Mouse (Mus musculus) liver, embryonic 15.5 days (tissue): Measurements from ENCODE around the gene Ppm1b. TPM values are rescaled to one million over a fixed set of nuclear protein-coding genes. Genes with fewer than 3 reads are reported as not detected.
"Not testable (repeated sequence)": the region's sequence is repeated elsewhere in the genome, so short reads cannot be mapped to it uniquely, and the experiment has no call there.

Experiments
- ATAC-seq: fragments of 200-750 bp; cut with Nextera tagmentation; 2 replicates; pipeline ENCODE4 v1.8.0; 2017; ENCODE audit warnings: moderate number of reproducible peaks, mild to moderate bottlenecking, moderate library complexity; ENCODE audit not compliant: insufficient read depth
- H3K27ac ChIP-seq: fragments of 300-500 bp; sonication (generic); replicated peaks from 2 replicates; pipeline ENCODE4 v1.5.1; 2015; ENCODE audit warnings: mild to moderate bottlenecking, inconsistent platforms
- H3K27me3 ChIP-seq: fragments of 300-500 bp; sonication (generic); 2 replicates; pipeline ENCODE4 v1.6.1; 2015; ENCODE audit warnings: mild to moderate bottlenecking, inconsistent platforms
- H3K36me3 ChIP-seq: fragments of 300-500 bp; sonication (generic); replicated peaks from 2 replicates; pipeline ENCODE4 v1.6.1; 2015; ENCODE audit warnings: moderate library complexity, mild to moderate bottlenecking, inconsistent platforms
- H3K4me1 ChIP-seq: fragments of 300-500 bp; sonication (generic); replicated peaks from 2 replicates; pipeline ENCODE4 v1.6.1; 2015; ENCODE audit warnings: inconsistent platforms
- H3K4me2 ChIP-seq: fragments of 300-500 bp; sonication (generic); 2 replicates; pipeline ENCODE4 v1.6.1; 2015; ENCODE audit warnings: moderate library complexity, mild to moderate bottlenecking, inconsistent platforms
- H3K4me3 ChIP-seq: fragments of 300-500 bp; sonication (generic); replicated peaks from 2 replicates; pipeline ENCODE4 v1.5.1; 2015; ENCODE audit warnings: mild to moderate bottlenecking, inconsistent platforms
- H3K9ac ChIP-seq: fragments of 300-500 bp; sonication (generic); 2 replicates; pipeline ENCODE4 v1.6.1; 2015; ENCODE audit warnings: moderate library complexity, mild to moderate bottlenecking, inconsistent platforms
- H3K9me3 ChIP-seq: fragments of 300-500 bp; sonication (generic); replicated peaks from 2 replicates; pipeline ENCODE4 v1.6.1; 2016; ENCODE audit warnings: inconsistent platforms
- WGBS: fragments of 180-500 bp; shearing (Covaris S2); methylation state at CpG from one replicate; pipeline ENCODE4 v1.1.7; 2015; ENCODE audit warnings: mixed read lengths; ENCODE audit not compliant: insufficient replicate concordance; 5-methylcytosine and 5-hydroxymethylcytosine counted together
- polyA plus RNA-seq: library from polyadenylated mRNA; unstranded; fragments of >200 nt; fragmentation: Nextera tagmentation; extraction: Ambion mirVana; gene quantifications from 2 replicates; pipeline ENCODE4 v1.2.1, GENCODE M21; 2015

Gene Ppm1b
- 52.7 and 58.7 TPM in 2 replicates for polyA plus RNA-seq

- no peak for ATAC-seq
- H3K36me3 ChIP-seq = 0 out of 2 replicates have a peak, but pooled peaks cover under 1% of the 10 kb centered on the region
- peak within 1 kb of the TSS; percentile 74 for H3K4me2 ChIP-seq
- peaks cover 33% of the 10 kb centered on the region for H3K4me1 ChIP-seq
- peak within 1 kb of the TSS; percentile 96 for H3K27ac ChIP-seq
- WGBS = 27% methylated on average over 9 of the region's 9 CpGs
- H3K27me3 ChIP-seq = no peaks in the 10 kb centered on the region
- no peaks in the 10 kb centered on the region for H3K9me3 ChIP-seq
- peak within 1 kb of the TSS; percentile 99 for H3K4me3 ChIP-seq
- H3K9ac ChIP-seq = peak within 1 kb of the TSS; percentile 66
Observed at GRCm38 (mm10) chr17:84956441-84956840, at the start of gene Ppm1b. TSS of gene Ppm1b (plus strand) at chr17:84956741.

GRCm38 (mm10) chr17:84921666-84922376 is 34.7 kb upstream of the Ppm1b start:
- peak overlapping the region; percentile 61 for H3K27ac ChIP-seq
- H3K4me2 ChIP-seq = peak overlapping the region; percentile 19; the same call in 1 of the 2 replicates
- 73% methylated on average over 19 of the region's 19 CpGs for WGBS
- no peaks in the 10 kb centered on the region for H3K9me3 ChIP-seq
- no peaks in the 10 kb centered on the region for H3K27me3 ChIP-seq
- peaks cover 39% of the 10 kb centered on the region for H3K4me1 ChIP-seq
- H3K36me3 ChIP-seq = no peaks in the 10 kb centered on the region
- no peak overlapping the region for H3K9ac ChIP-seq
- no peak for ATAC-seq
- no peak overlapping the region for H3K4me3 ChIP-seq

GRCm38 (mm10) chr17:84924779-84925178 is 31.8 kb upstream of the Ppm1b start:
- 0 out of 2 replicates have a peak, but pooled peaks have one; percentile 19 for ATAC-seq
- H3K9me3 ChIP-seq = no peaks in the 10 kb centered on the region
- H3K36me3 ChIP-seq = no peaks in the 10 kb centered on the region
- no peak overlapping the region for H3K4me3 ChIP-seq
- H3K4me1 ChIP-seq = peaks cover 61% of the 10 kb centered on the region
- H3K27ac ChIP-seq = peak overlapping the region; percentile 78
- H3K4me2 ChIP-seq = peak overlapping the region; percentile 25; the same call in 1 of the 2 replicates
- no peak overlapping the region for H3K9ac ChIP-seq
- H3K27me3 ChIP-seq = no peaks in the 10 kb centered on the region
- WGBS = 72% methylated on average over 5 of the region's 5 CpGs

GRCm38 (mm10) chr17:84926233-84926632 is 30.3 kb upstream of the Ppm1b start:
- H3K36me3 ChIP-seq = no peaks in the 10 kb centered on the region
- no peaks in the 10 kb centered on the region for H3K9me3 ChIP-seq
- H3K4me2 ChIP-seq = peak overlapping the region; percentile 42
- no peak overlapping the region for H3K4me3 ChIP-seq
- H3K4me1 ChIP-seq = peaks cover 64% of the 10 kb centered on the region
- peak overlapping the region; percentile 3; the same call in 1 of the 2 replicates for H3K9ac ChIP-seq
- 14% methylated on average over 5 of the region's 5 CpGs for WGBS
- peak overlapping the region; percentile 78 for H3K27ac ChIP-seq
- no peaks in the 10 kb centered on the region for H3K27me3 ChIP-seq
- peak; percentile 91 for ATAC-seq

- no peak for ATAC-seq
- WGBS = 71% methylated on average over 5 of the region's 5 CpGs
- Histone ChIP-seq H3K9me3 (peaks cover 6% of the 10 kb centered on the region; the same call in 1 of the 2 replicates), H3K4me2 (no peak overlapping the region), H3K4me1 (peaks cover 55% of the 10 kb centered on the region), H3K27me3 (no peaks in the 10 kb centered on the region), H3K36me3 (peaks cover 4% of the 10 kb centered on the region; the same call in 1 of the 2 replicates), H3K4me3 (no peak overlapping the region), H3K9ac (no peak overlapping the region), H3K27ac (peak overlapping the region; percentile 78)
Observed at GRCm38 (mm10) chr17:84927580-84927979, 29.0 kb upstream of the Ppm1b start.

- ATAC-seq = no peak
- Histone ChIP-seq H3K4me1 (peaks cover 63% of the 10 kb centered on the region), H3K4me2 (peak overlapping the region; percentile 62), H3K36me3 (peaks cover 4% of the 10 kb centered on the region; the same call in 1 of the 2 replicates), H3K27me3 (no peaks in the 10 kb centered on the region), H3K9me3 (peaks cover 6% of the 10 kb centered on the region; the same call in 1 of the 2 replicates), H3K27ac (peak overlapping the region; percentile 90), H3K4me3 (peak overlapping the region; percentile 22; the same call in 1 of the 2 replicates), H3K9ac (0 out of 2 replicates have a peak overlapping the region, but pooled peaks have one; percentile 42)
- WGBS = 36% methylated on average over 7 of the region's 7 CpGs
Observed at GRCm38 (mm10) chr17:84932943-84933342, 23.6 kb upstream of the Ppm1b start.

GRCm38 (mm10) chr17:84933968-84934367 is 22.6 kb upstream of the Ppm1b start:
- ATAC-seq = peak; percentile 98
- 9% methylated on average over 5 of the region's 5 CpGs for WGBS
- H3K27me3 ChIP-seq = no peaks in the 10 kb centered on the region
- peak overlapping the region; percentile 62 for H3K4me2 ChIP-seq
- peaks cover 57% of the 10 kb centered on the region for H3K4me1 ChIP-seq
- peak overlapping the region; percentile 90 for H3K27ac ChIP-seq
- H3K36me3 ChIP-seq = peaks cover 4% of the 10 kb centered on the region; the same call in 1 of the 2 replicates
- peaks cover 6% of the 10 kb centered on the region; the same call in 1 of the 2 replicates for H3K9me3 ChIP-seq
- peak overlapping the region; percentile 42 for H3K9ac ChIP-seq
- H3K4me3 ChIP-seq = peak overlapping the region; percentile 22

- peaks cover 67% of the 10 kb centered on the region for H3K4me1 ChIP-seq
- ATAC-seq = peak; percentile 27
- H3K9me3 ChIP-seq, H3K36me3 ChIP-seq, H3K27me3 ChIP-seq, H3K4me3 ChIP-seq: not testable (repeated sequence)
- peak overlapping the region; percentile 32 for H3K4me2 ChIP-seq
- H3K9ac ChIP-seq = peak overlapping the region; percentile 20; the same call in 1 of the 2 replicates
- peak overlapping the region; percentile 90 for H3K27ac ChIP-seq
- WGBS = 45% methylated on average over 4 of the region's 4 CpGs
Observed at GRCm38 (mm10) chr17:84935620-84936019, 20.9 kb upstream of the Ppm1b start.

- Histone ChIP-seq H3K27ac (peak overlapping the region; percentile 90), H3K27me3 (no peaks in the 10 kb centered on the region), H3K4me1 (peaks cover 74% of the 10 kb centered on the region), H3K9ac (peak overlapping the region; percentile 20; the same call in 1 of the 2 replicates), H3K4me3 (no peak overlapping the region), H3K9me3 (peaks cover 6% of the 10 kb centered on the region; the same call in 1 of the 2 replicates), H3K36me3 (peaks cover 4% of the 10 kb centered on the region; the same call in 1 of the 2 replicates), H3K4me2 (peak overlapping the region; percentile 32)
- 67% methylated on average over 9 of the region's 9 CpGs for WGBS
- ATAC-seq = no peak
Observed at GRCm38 (mm10) chr17:84936301-84936700, 20.2 kb upstream of the Ppm1b start.

- Histone ChIP-seq H3K9ac (no peak overlapping the region), H3K27me3 (no peaks in the 10 kb centered on the region), H3K4me2 (no peak overlapping the region), H3K27ac (peak overlapping the region; percentile 90; the same call in 1 of the 2 replicates), H3K9me3 (peaks cover 6% of the 10 kb centered on the region; the same call in 1 of the 2 replicates), H3K36me3 (peaks cover 4% of the 10 kb centered on the region; the same call in 1 of the 2 replicates), H3K4me1 (peaks cover 79% of the 10 kb centered on the region), H3K4me3 (no peak overlapping the region)
- no peak for ATAC-seq
- WGBS = 82% methylated on average over 5 of the region's 5 CpGs
Observed at GRCm38 (mm10) chr17:84936809-84937208, 19.7 kb upstream of the Ppm1b start.

- no peak for ATAC-seq
- Histone ChIP-seq H3K27ac (no peak overlapping the region), H3K9ac (no peak overlapping the region), H3K4me3 (no peak overlapping the region), H3K36me3 (0 out of 2 replicates have a peak, but pooled peaks cover 1% of the 10 kb centered on the region), H3K9me3 (peaks cover 1% of the 10 kb centered on the region; the same call in 1 of the 2 replicates), H3K4me2 (no peak overlapping the region), H3K27me3 (no peaks in the 10 kb centered on the region), H3K4me1 (peaks cover 82% of the 10 kb centered on the region)
- 81% methylated on average over 7 of the region's 7 CpGs for WGBS
Observed at GRCm38 (mm10) chr17:84937220-84937619, 19.3 kb upstream of the Ppm1b start.
